Mouse (Mus musculus): Measurements from ENCODE around the gene Enox1. TPM values are rescaled to one million over a fixed set of nuclear protein-coding genes. Genes with fewer than 3 reads are reported as not detected.

The Enox1 gene
- polyA plus RNA-seq, 1 experiment from 2014 or later: 7.4 TPM

DNA sequence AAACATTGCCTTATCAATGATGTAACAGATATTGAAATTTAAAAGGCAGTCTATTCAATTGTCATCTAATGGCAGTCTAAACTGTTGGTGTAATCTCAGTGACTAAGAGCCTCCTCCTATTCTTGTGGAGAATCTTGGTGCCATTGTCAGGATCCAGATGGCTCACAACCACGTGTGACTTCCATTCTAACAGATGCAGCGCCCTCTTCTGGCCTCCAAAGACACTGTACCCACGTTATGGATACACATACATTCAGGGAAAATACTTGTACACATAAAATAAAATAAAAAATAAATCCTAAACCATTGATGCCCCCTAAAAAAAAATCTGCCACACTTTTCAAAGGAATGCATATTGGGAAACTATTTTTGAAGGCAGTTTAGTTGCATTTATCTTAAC, 216.6 kb downstream of the Enox1 start:
- H3K9me3 ChIP-seq (ENCODE audit: control insufficient read depth, low read depth, low read length): no peaks in the 10 kb centered on the region
- no peak overlapping the region for H3K4me3 ChIP-seq (ENCODE audit: low read depth, low read length)
- H3K36me3 ChIP-seq (ENCODE audit: control insufficient read depth, insufficient read depth, low read length): no peaks in the 10 kb centered on the region
- ATAC-seq (ENCODE audit: insufficient number of reproducible peaks, insufficient read depth, low FRiP score, low read depth): no peak
- H3K9ac ChIP-seq (replicated peaks; ENCODE audit: low read depth, low read length): no peak overlapping the region
- WGBS: 73% methylated on average over 3 of the region's 3 CpGs
- H3K27me3 ChIP-seq (ENCODE audit: control insufficient read depth, insufficient read depth, low read length): no peaks in the 10 kb centered on the region
- no peak overlapping the region for H3K27ac ChIP-seq (ENCODE audit: low read length)
- no peak overlapping the region for H3K4me2 ChIP-seq (replicated peaks; ENCODE audit: low read depth, low read length)
- H3K4me1 ChIP-seq (ENCODE audit: control insufficient read depth, insufficient read depth, low read length): 0 out of 2 replicates have a peak, but pooled peaks cover 4% of the 10 kb centered on the region

DNA sequence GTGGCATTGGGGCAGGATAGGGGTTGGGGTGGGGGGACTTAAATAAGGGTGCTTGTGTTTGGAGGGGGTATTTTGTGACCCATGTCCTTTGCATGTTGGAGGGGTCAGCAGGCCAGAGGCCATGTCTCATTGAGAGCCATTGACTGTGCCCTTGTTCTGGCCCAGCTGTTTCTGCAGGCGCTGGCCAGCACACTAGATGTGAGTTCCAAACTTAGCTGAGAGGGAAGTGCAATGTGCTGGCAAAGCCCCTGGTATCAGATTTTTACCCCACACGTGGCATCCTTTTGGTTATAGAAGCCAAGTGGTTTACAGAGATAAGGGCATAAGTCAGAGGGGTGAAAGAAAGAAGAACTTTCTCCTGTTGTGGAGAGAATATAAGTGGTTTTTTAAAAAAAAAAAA, 218.5 kb downstream of the Enox1 start:
- H3K4me2 ChIP-seq (replicated peaks; ENCODE audit: low read depth, low read length): no peak overlapping the region
- no peaks in the 10 kb centered on the region for H3K36me3 ChIP-seq (ENCODE audit: control insufficient read depth, insufficient read depth, low read length)
- 44% methylated on average over 2 of the region's 2 CpGs for WGBS
- H3K27ac ChIP-seq (ENCODE audit: low read length): no peak overlapping the region
- H3K27me3 ChIP-seq (ENCODE audit: control insufficient read depth, insufficient read depth, low read length): no peaks in the 10 kb centered on the region
- H3K4me3 ChIP-seq (ENCODE audit: low read depth, low read length): no peak overlapping the region
- no peaks in the 10 kb centered on the region for H3K4me1 ChIP-seq (ENCODE audit: control insufficient read depth, insufficient read depth, low read length)
- ATAC-seq (ENCODE audit: insufficient number of reproducible peaks, insufficient read depth, low FRiP score, low read depth): no peak
- no peak overlapping the region for H3K9ac ChIP-seq (replicated peaks; ENCODE audit: low read depth, low read length)
- no peaks in the 10 kb centered on the region for H3K9me3 ChIP-seq (ENCODE audit: control insufficient read depth, low read depth, low read length)

DNA sequence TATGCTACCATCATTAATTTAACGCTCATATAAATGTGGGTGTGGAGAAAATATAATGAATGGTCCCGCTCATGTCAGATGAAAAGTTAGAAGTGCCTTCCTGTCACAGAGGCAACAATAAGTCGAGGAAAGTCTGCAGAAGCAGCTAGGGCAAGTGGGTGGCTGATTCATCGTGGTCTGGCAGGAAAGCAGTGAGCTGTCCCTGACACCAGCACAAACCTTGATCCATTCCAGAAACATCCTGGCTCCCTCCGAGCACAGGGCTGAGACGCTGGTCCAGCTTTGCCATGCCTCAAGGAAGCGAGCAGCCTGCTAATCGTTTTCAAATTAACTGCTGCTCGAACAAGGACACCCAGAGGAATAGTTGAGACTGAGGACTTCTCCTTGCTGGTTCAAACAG, 219.1 kb downstream of the Enox1 start:
- H3K4me1 ChIP-seq (ENCODE audit: control insufficient read depth, insufficient read depth, low read length): no peaks in the 10 kb centered on the region
- no peaks in the 10 kb centered on the region for H3K9me3 ChIP-seq (ENCODE audit: control insufficient read depth, low read depth, low read length)
- H3K4me3 ChIP-seq (ENCODE audit: low read depth, low read length): no peak overlapping the region
- ATAC-seq (ENCODE audit: insufficient number of reproducible peaks, insufficient read depth, low FRiP score, low read depth): no peak
- H3K36me3 ChIP-seq (ENCODE audit: control insufficient read depth, insufficient read depth, low read length): no peaks in the 10 kb centered on the region
- no peak overlapping the region for H3K9ac ChIP-seq (replicated peaks; ENCODE audit: low read depth, low read length)
- H3K27ac ChIP-seq (ENCODE audit: low read length): no peak overlapping the region
- no peak overlapping the region for H3K4me2 ChIP-seq (replicated peaks; ENCODE audit: low read depth, low read length)
- H3K27me3 ChIP-seq (ENCODE audit: control insufficient read depth, insufficient read depth, low read length): no peaks in the 10 kb centered on the region
- 45% methylated on average over 9 of the region's 9 CpGs for WGBS

DNA sequence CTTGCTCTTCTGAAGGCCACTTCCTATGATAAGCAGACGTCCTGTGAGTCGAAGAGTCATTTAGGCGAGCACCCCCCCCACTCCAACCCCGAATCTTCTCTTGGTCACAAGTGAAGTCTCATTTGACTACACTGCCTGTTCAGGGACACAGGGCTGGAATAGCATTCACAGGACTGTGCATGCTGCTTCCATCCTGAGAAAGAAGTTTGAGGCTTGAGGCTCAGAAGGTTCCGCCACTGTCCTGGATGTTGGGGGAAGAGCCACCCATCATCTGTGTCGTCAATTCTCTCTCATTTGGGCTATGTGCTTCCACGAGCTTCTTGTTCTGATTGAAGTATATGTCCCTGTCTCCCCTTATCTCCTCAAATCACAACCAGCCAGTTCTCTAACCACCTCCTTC, 220.2 kb downstream of the Enox1 start:
- H3K27me3 ChIP-seq (ENCODE audit: control insufficient read depth, insufficient read depth, low read length): no peaks in the 10 kb centered on the region
- no peak overlapping the region for H3K4me2 ChIP-seq (replicated peaks; ENCODE audit: low read depth, low read length)
- no peak for ATAC-seq (ENCODE audit: insufficient number of reproducible peaks, insufficient read depth, low FRiP score, low read depth)
- no peak overlapping the region for H3K4me3 ChIP-seq (ENCODE audit: low read depth, low read length)
- no peaks in the 10 kb centered on the region for H3K36me3 ChIP-seq (ENCODE audit: control insufficient read depth, insufficient read depth, low read length)
- H3K4me1 ChIP-seq (ENCODE audit: control insufficient read depth, insufficient read depth, low read length): no peaks in the 10 kb centered on the region; the same call in 1 of the 2 replicates
- no peak overlapping the region for H3K27ac ChIP-seq (ENCODE audit: low read length)
- H3K9me3 ChIP-seq (ENCODE audit: control insufficient read depth, low read depth, low read length): no peaks in the 10 kb centered on the region
- 76% methylated on average over 7 of the region's 7 CpGs for WGBS
- H3K9ac ChIP-seq (replicated peaks; ENCODE audit: low read depth, low read length): no peak overlapping the region

DNA sequence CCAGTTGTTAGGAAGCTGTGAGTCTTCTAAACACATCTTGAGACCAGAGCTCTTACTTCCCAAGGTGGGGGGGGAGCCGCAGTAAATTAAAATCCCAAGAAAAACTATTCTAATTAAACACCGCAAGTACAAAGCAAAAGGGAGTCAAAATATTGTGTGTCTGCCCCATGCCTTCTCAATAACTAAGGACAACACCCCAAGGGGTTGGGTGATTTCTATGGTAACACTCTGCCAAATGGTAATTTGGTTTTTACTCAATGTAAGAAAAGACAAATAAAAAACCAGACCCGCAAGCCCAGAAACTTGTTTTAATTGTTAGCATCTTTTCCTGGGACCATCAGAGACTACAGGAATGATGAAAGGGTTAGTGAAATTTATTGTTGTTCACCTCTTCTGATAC, 220.9 kb downstream of the Enox1 start:
- ATAC-seq (ENCODE audit: insufficient number of reproducible peaks, insufficient read depth, low FRiP score, low read depth): no peak
- Histone ChIP-seq H3K4me2 (replicated peaks; ENCODE audit: low read depth, low read length) (no peak overlapping the region), H3K4me1 (ENCODE audit: control insufficient read depth, insufficient read depth, low read length) (no peaks in the 10 kb centered on the region; the same call in 1 of the 2 replicates), H3K27ac (ENCODE audit: low read length) (no peak overlapping the region), H3K36me3 (ENCODE audit: control insufficient read depth, insufficient read depth, low read length) (no peaks in the 10 kb centered on the region), H3K4me3 (ENCODE audit: low read depth, low read length) (no peak overlapping the region), H3K9ac (replicated peaks; ENCODE audit: low read depth, low read length) (no peak overlapping the region), H3K27me3 (ENCODE audit: control insufficient read depth, insufficient read depth, low read length) (no peaks in the 10 kb centered on the region), H3K9me3 (ENCODE audit: control insufficient read depth, low read depth, low read length) (no peaks in the 10 kb centered on the region)
- 82% methylated on average over 3 of the region's 3 CpGs for WGBS

DNA sequence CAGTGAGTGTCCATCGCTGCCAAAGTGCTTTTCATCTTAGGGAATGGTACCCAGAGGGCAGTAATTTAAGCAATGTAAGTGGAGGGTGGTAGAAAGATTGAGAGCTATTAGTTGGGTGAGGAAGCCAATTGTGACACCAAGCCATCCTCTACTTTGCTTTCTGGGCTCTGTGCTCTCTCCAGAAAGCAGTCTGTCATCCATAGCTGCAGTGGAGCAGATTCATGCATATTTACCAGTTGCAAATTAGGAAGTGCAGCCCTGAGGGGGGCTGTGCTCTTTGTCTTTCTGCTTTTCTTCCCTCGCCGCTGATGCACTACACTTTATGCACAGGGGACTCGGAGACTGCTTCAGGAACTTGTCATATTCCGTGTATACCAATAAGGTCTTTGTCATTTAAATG, 221.3 kb downstream of the Enox1 start:
- Histone ChIP-seq H3K9ac (replicated peaks; ENCODE audit: low read depth, low read length) (no peak overlapping the region), H3K27me3 (ENCODE audit: control insufficient read depth, insufficient read depth, low read length) (no peaks in the 10 kb centered on the region), H3K4me2 (replicated peaks; ENCODE audit: low read depth, low read length) (no peak overlapping the region), H3K36me3 (ENCODE audit: control insufficient read depth, insufficient read depth, low read length) (no peaks in the 10 kb centered on the region), H3K27ac (ENCODE audit: low read length) (no peak overlapping the region), H3K9me3 (ENCODE audit: control insufficient read depth, low read depth, low read length) (no peaks in the 10 kb centered on the region), H3K4me3 (ENCODE audit: low read depth, low read length) (no peak overlapping the region), H3K4me1 (ENCODE audit: control insufficient read depth, insufficient read depth, low read length) (no peaks in the 10 kb centered on the region; the same call in 1 of the 2 replicates)
- WGBS: 61% methylated on average over 5 of the region's 5 CpGs
- no peak for ATAC-seq (ENCODE audit: insufficient number of reproducible peaks, insufficient read depth, low FRiP score, low read depth)

DNA sequence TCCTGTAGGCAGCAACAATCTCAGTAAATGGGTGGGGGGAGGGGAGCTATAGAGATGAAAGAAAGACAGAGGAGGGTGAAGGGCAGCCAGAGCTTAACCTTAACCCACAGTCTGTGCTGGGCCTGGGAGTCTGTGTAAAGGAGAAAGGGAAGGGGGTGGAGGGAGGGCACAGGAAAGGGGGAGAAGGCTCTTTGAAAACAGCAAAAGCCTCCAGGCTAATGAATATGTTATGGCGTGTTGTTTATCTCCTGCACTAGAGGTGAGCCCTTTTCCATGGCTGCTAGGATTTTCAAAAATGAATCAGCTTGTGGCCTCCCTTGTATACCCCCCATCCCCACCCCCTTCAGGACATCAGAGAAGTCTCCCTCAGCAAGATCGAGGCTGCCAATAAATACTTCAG, 225.0 kb downstream of the Enox1 start:
- Histone ChIP-seq H3K27ac (ENCODE audit: low read length) (no peak overlapping the region), H3K36me3 (ENCODE audit: control insufficient read depth, insufficient read depth, low read length) (no peaks in the 10 kb centered on the region), H3K4me3 (ENCODE audit: low read depth, low read length) (no peak overlapping the region), H3K9me3 (ENCODE audit: control insufficient read depth, low read depth, low read length) (no peaks in the 10 kb centered on the region), H3K4me2 (replicated peaks; ENCODE audit: low read depth, low read length) (no peak overlapping the region), H3K9ac (replicated peaks; ENCODE audit: low read depth, low read length) (no peak overlapping the region), H3K4me1 (ENCODE audit: control insufficient read depth, insufficient read depth, low read length) (no peaks in the 10 kb centered on the region; the same call in 1 of the 2 replicates), H3K27me3 (ENCODE audit: control insufficient read depth, insufficient read depth, low read length) (no peaks in the 10 kb centered on the region)
- 28% methylated on average over 2 of the region's 2 CpGs for WGBS
- no peak for ATAC-seq (ENCODE audit: insufficient number of reproducible peaks, insufficient read depth, low FRiP score, low read depth)

DNA sequence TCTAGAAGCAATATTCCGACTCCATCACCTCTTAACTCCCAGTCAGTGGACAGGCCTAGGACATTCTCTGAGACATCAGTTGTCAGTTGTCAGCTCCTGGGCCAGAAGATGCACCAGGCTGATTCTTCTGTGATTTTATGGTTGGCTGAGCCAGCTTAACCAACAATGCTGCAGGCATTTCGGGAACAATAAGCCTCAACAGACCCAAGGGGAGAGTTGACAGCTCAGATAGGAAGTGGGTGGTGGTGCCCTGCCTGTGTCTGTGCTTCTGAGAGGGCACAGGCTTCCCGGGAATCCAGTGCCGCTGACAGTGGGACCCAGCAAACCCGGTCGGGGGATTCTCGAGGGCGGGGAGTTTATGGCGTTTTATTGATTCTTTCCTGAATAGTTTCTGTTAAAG, 229.1 kb downstream of the Enox1 start:
- no peaks in the 10 kb centered on the region for H3K9me3 ChIP-seq (ENCODE audit: control insufficient read depth, low read depth, low read length)
- WGBS: 65% methylated on average over 9 of the region's 9 CpGs
- no peak for ATAC-seq (ENCODE audit: insufficient number of reproducible peaks, insufficient read depth, low FRiP score, low read depth)

DNA sequence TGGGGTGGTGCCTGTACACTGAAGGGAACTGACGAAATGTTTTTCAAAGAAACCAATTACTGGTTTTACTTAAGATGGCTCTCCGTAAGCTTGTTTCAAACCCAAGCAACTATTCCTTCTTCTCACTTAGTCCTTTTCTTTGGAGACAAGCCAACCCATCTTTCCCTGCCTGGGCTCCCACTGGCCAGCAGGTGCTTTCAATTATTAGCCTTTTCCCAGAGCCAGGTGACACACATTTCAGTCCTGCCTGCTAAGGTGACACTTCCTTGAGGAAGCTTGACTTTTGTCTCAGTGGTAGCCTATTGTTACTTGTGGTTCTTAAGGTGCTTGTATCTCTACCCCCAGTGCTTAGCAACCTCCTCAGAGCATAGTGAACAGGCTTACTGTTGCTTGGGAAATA, 231.3 kb downstream of the Enox1 start:
- Histone ChIP-seq H3K27me3 (ENCODE audit: control insufficient read depth, insufficient read depth, low read length) (no peaks in the 10 kb centered on the region), H3K4me3 (ENCODE audit: low read depth, low read length) (no peak overlapping the region), H3K9me3 (ENCODE audit: control insufficient read depth, low read depth, low read length) (no peaks in the 10 kb centered on the region), H3K4me2 (replicated peaks; ENCODE audit: low read depth, low read length) (no peak overlapping the region), H3K4me1 (ENCODE audit: control insufficient read depth, insufficient read depth, low read length) (no peaks in the 10 kb centered on the region), H3K27ac (ENCODE audit: low read length) (no peak overlapping the region), H3K9ac (replicated peaks; ENCODE audit: low read depth, low read length) (no peak overlapping the region), H3K36me3 (ENCODE audit: control insufficient read depth, insufficient read depth, low read length) (no peaks in the 10 kb centered on the region)
- 89% methylated on average over 2 of the region's 2 CpGs for WGBS
- ATAC-seq (ENCODE audit: insufficient number of reproducible peaks, insufficient read depth, low FRiP score, low read depth): no peak

More for the DNA sequence above, 229.1 kb downstream of the Enox1 start:
- Histone ChIP-seq H3K9ac (replicated peaks; ENCODE audit: low read depth, low read length) (no peak overlapping the region), H3K36me3 (ENCODE audit: control insufficient read depth, insufficient read depth, low read length) (no peaks in the 10 kb centered on the region), H3K4me1 (ENCODE audit: control insufficient read depth, insufficient read depth, low read length) (no peaks in the 10 kb centered on the region; the same call in 1 of the 2 replicates), H3K4me3 (ENCODE audit: low read depth, low read length) (no peak overlapping the region), H3K4me2 (replicated peaks; ENCODE audit: low read depth, low read length) (no peak overlapping the region), H3K27me3 (ENCODE audit: control insufficient read depth, insufficient read depth, low read length) (no peaks in the 10 kb centered on the region), H3K27ac (ENCODE audit: low read length) (no peak overlapping the region)

Measured in stomach, embryonic 14.5 days (tissue).